Mouse (Mus musculus): ENCODE results near the gene 9130008F23Rik.

Gene 9130008F23Rik

GRCm38 (mm10) chr17:40879924-40880691 is at the start of gene 9130008F23Rik:
Gene 9130008F23Rik (minus strand): TSS chr17:40880559.
- no peak for DNase-seq (ENCODE audit: extremely low read depth, low read depth, low spot score)

GRCm38 (mm10) chr17:40915499-40915898 is 35.1 kb upstream of the 9130008F23Rik start:
- no peak for DNase-seq (ENCODE audit: extremely low read depth, low read depth, low spot score)

DNA sequence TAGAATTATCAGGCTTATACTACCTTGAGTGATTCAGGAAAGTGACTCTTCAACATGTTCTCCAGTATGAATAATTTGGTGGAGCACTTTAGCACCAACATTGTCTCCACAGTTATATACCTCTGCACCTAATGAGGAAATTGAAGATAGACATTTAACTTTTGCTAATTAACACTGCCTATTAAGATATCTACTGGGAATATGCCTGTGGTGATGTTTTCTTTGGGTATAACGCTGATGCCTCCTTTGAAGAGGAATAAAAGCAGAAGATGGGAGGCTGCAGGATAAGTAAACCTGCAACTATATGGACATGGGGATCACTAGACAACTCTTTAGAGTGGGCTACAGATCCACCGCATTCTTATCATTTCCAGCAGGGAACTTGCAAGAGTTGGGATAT is 33.9 kb upstream of the 9130008F23Rik start, which contains the start of gene Glyatl3:
TSS of gene Glyatl3 (minus strand) at position 101 of the 400 bp plus-strand sequence.
- no peak for DNase-seq (ENCODE audit: extremely low read depth, low read depth, low spot score)

GRCm38 (mm10) chr17:40904721-40905154 is 24.4 kb upstream of the 9130008F23Rik start:
- DNase-seq (ENCODE audit: extremely low read depth, low read depth, low spot score): no peak

DNA sequence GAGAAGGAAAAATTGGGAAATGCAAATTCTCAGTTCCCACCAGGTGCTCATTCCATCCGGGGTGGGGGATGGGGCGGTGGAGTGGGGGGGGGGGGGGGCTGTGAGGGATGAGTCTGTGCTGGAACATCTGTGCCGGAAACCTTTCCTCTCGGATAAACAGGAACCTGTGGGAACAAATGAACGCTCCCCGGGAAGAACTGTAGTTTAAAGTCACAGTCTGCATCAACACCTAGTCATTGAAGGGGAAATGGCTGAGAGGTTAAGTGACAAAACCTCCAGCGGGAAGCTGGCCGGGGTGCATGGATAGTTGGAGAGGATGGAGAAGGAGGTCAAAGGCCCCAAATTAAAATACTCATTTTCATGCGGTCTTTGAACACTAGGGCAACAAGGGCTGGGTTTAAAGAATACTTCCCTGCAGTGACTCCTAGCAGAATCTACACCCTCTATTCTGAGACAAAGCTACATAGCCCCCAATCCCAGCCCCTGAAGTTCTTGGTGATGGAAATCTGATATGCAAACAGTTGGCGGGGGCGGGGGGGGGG is 23.8 kb upstream of the 9130008F23Rik start:
- DNase-seq (ENCODE audit: extremely low read depth, low read depth, low spot score): no peak

DNA sequence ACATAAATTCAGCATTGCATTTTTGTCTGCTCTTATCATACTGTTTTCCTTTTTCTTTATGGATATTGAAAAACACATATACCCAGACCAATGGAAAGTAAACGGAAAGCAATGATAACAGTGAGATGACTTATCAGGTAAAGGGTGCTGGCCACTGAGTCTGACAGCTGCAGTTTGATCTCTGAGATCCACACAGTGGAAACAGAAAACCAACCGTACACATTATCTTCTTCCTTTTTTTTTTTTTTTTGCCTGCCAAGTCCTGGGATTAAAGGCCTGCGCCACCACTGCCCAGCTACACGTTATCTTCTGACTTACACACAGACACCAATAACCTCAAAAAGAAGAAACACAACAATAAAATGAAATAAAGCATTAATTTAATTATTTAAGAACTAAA is 23.0 kb upstream of the 9130008F23Rik start:
- DNase-seq (ENCODE audit: extremely low read depth, low read depth, low spot score): no peak

DNA sequence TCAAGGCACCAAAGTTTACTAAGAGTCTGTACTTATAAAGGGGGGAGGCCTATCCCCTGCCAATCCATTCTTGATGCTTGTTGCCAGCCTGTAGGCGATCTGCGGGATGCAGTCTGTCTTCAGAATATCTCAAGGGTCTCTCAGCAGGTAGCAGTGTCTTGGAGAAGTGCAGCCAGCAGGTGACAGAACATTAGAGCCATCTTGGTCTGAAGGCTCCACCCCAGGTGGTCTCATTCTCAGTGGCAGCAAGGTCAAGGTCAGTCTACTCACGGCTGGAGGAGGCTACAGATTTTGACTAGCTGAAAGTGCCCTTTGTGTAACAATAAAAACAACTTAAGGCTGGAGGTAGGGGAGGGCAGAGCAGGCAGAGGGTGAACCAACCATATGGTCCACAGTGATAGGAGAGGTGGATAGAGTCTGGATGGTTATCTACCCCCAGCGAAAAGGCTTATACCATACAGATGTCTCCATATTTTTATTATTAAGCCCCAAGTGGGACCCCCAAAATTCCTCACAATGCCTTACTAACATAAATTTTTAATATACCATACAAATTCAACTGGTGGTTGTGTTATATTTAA is 19.5 kb upstream of the 9130008F23Rik start:
- no peak for DNase-seq (ENCODE audit: extremely low read depth, low read depth, low spot score)

GRCm38 (mm10) chr17:40896863-40897262 is 16.5 kb upstream of the 9130008F23Rik start:
- no peak for DNase-seq (ENCODE audit: extremely low read depth, low read depth, low spot score)

GRCm38 (mm10) chr17:40887849-40888536 is 7.6 kb upstream of the 9130008F23Rik start:
- no peak for DNase-seq (ENCODE audit: extremely low read depth, low read depth, low spot score)

DNA sequence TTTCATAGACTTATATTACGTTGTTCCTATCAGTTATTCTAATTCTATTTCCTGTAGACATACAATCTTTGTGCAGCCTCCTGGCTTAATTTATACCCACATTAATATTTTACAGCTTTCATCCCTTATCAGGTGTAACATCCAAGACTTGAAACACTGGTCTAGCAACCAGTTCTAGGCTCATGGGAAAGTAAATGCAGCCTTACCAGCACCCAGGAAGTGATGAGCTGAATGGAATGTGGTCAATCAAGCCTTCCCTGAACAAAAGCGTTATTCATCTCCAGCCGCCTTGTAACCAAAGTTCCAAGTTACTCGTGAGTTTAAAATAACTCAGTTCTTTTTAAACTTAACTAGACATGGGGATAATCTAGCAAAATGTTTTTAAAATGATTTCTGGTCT is 4.8 kb upstream of the 9130008F23Rik start:
- DNase-seq (ENCODE audit: extremely low read depth, low read depth, low spot score): peak; percentile 11

DNA sequence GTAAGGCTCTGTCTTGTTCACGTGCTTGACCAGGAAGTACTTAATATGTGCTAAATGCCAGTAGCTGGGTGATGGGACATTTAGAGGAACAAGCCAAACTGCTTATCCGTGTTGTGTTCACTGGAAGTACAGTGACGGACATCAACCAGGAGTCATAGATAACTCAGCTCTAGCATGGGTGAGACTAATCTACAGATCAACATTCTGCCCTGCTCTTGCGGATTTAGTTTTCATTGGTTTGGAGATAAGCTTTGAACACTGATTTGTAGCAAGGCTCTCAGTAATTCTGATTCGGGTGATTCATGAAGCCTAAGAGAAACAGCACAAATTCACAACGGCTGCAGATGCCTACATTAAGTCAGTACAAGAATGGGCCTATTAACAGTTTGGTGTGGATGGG is 1.8 kb upstream of the 9130008F23Rik start:
- DNase-seq (ENCODE audit: extremely low read depth, low read depth, low spot score): no peak

DNA sequence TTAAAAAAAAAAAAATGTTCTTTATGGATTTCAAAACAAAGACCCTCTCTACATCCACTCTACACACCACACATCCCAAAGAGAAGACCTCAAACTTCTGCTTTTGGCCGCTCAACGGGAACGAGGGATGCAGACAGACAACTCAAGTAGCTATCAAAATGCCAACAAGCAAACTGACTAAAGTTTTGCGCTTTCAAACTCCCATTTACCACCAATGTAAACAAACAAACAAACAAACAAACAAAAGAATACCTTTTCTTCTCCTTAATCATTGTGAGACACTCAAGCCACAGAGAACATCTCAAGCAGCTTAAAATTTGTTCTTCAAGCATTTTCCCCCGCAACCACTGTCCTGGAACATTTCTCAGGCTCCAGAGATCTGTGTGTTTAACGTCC is 833 bp downstream of the 9130008F23Rik start:
- no peak for DNase-seq (ENCODE audit: extremely low read depth, low read depth, low spot score)

- DNase-seq (ENCODE audit: extremely low read depth, low read depth, low spot score): no peak
Observed at GRCm38 (mm10) chr17:40877741-40878140, 2.6 kb downstream of the 9130008F23Rik start.

- no peak for DNase-seq (ENCODE audit: extremely low read depth, low read depth, low spot score)
Observed at GRCm38 (mm10) chr17:40875568-40875967, 4.8 kb downstream of the 9130008F23Rik start.

GRCm38 (mm10) chr17:40874701-40875100 is 5.7 kb downstream of the 9130008F23Rik start:
- no peak for DNase-seq (ENCODE audit: extremely low read depth, low read depth, low spot score)

- DNase-seq (ENCODE audit: extremely low read depth, low read depth, low spot score): no peak
Observed at GRCm38 (mm10) chr17:40873582-40874011, 6.8 kb downstream of the 9130008F23Rik start.

DNA sequence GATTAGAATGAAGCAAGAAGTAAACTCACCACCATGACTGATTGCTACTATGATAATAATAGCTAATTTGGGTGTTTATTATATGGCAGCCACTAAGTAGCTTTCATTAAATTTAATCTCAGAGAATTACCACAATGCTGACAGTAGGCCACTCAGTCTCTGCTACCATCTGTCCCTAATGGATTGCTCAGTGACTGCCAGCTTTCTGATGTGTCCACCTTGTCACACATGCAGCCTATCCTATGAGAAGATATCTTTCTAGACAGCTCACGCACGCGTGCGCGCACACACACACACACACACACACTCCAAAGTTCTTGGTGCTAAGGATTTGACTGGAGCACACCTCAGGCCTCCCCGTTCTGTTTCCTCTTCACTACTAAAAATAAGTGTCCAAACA is 7.7 kb downstream of the 9130008F23Rik start:
- no peak for DNase-seq (ENCODE audit: extremely low read depth, low read depth, low spot score)

GRCm38 (mm10) chr17:40868952-40869747 is 11.2 kb downstream of the 9130008F23Rik start:
- no peak for DNase-seq (ENCODE audit: extremely low read depth, low read depth, low spot score)

- no peak for DNase-seq (ENCODE audit: extremely low read depth, low read depth, low spot score)
Observed at GRCm38 (mm10) chr17:40855065-40855464, 25.3 kb downstream of the 9130008F23Rik start.

GRCm38 (mm10) chr17:40837308-40837707 is 43.1 kb downstream of the 9130008F23Rik start:
- no peak for DNase-seq (ENCODE audit: extremely low read depth, low read depth, low spot score)

GRCm38 (mm10) chr17:40831870-40832269 is 48.5 kb downstream of the 9130008F23Rik start:
- DNase-seq (ENCODE audit: extremely low read depth, low read depth, low spot score): no peak

Measured in fat pad, adult 2 months (tissue).